Mouse (Mus musculus): Measurements from ENCODE around the gene Egln2.

The Egln2 gene

DNA sequence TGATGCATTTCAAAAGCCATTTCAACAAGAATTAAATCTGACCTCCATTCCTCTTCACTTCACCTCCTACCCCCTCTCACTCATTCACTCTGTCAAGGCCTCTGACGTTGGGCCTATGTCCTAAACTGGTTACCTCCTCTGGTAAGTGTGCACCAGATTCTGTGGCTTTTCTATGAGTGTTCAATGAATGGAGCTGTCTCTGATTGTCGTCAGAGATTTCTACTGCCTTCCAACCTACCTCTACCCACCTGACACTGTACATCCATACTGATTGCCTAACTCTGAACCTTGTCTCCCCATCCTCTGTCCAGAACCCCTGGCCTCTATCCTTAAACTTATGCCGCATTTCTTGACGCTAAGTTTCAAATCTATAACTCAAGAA lies 11.3 kb upstream of the Egln2 start:
- DNase-seq (ENCODE audit: low spot score in 2 of 2): no peak

- DNase-seq (ENCODE audit: low spot score in 2 of 2): no peak
Measured at GRCm38 (mm10) chr7:27174896-27175295, 8.3 kb upstream of the Egln2 start.

DNA sequence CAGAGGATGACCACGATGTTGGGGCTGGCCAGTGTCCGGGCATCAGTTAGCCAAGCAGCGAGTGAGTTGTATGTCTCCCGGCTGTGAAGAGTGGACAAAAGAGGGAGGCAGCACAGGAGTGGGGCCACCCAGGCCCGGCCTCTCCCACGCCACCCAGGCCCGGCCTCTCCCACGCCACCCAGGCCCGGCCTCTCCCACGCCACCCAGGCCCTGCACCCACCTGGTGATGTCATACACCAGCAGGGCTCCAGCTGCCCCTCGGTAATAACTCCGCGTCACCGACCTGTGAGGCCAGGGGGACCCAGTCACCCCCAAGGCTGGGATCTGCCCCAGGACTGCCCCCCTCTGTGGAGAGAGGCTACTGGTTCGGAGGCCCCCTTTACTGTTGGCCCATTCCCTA lies 7.9 kb upstream of the Egln2 start:
- DNase-seq (ENCODE audit: low spot score in 2 of 2): no peak

DNA sequence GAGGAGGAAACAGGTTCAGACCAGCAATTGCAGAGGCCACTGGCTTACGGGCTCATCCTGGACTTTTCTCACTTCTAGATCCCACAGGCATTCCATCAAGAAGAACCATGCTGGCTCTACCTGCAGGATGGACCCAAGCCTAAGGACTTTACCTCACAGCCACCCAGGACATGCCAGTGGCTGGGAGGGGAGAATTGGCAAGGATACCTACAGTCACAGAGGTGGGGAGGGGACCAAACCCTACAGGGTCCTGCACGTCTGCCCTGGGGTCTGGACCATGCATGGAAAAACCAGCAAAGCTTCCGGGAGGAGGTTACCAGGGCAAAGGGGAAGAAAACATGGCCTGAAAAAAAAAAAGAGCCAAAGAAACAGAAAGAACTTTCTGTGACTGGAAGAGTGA lies 4.4 kb upstream of the Egln2 start:
- peak in 1 of 2 experiments; percentile 28 for DNase-seq (ENCODE audit: low spot score in 2 of 2)

DNA sequence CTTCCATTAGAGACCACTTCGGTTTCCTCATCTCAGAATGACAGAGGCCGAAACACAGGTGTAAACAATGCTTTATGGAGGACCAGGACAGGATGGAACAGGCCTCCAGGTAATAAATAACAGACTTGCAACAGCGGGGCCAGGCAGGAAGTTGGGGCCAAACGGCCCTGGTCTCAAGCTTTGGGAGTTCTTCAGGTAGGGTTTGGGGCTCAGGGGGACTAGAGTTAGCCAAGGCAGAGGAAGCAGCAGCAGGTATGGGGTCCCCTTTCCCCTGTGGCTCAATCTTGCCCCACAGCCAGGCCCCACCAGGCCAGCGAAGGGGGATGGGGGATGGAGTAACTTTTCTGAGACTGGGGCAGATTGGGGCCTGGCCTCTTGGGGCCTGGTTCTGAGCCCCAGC lies 1.8 kb upstream of the Egln2 start:
- peak in 1 of 2 experiments; percentile 33 for DNase-seq (ENCODE audit: low spot score in 2 of 2)

DNA sequence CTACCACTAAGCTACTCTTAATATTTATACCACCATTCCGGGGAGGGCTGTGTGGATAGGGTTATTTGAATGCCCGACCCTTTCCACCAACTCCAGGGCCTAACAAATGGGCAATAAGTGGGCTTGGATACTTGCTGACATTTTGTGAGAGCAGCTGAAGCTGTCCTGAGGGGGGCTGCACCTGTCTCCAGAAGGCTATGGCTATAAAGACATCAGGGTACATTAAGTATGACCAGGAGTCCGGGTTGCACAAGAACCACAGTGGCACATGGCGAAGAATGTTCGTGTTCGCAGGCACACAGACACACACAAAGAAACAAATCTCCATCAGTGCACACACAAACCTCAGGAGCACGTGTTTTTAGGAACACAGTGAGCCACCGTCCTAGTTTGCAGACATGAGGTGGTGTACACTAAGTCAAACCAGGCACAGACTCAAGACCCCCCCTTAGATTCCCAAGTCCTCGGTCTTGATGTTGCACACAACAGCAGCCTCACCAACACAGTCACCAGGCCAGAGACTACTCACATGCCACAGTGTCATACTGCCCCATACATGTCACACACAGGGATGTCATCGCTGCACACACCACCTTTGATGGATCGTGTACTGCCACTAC lies 983 bp upstream of the Egln2 start:
- DNase-seq (ENCODE audit: low spot score in 2 of 2): peak in 1 of 2 experiments; percentile 38

DNA sequence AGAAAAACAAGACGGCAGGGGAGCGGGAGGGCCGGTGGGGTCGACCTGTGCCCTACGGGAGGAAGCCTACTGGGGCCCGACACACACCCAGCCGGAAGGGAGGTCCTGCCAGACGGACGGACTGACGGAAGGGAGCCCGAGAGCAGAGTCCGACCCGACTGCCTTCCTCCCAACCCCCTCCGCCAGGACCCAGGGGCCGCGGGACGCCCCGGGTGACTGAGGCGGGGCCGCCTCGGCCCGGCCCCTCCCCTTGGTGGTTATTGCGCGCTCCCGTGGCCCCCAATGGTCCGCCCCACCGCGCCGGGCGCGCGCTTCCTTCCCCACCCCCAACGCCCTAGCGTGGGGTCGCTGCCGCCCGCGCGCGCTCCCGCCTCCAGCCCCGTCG lies 381 bp downstream of the Egln2 start:
- DNase-seq (ENCODE audit: low spot score in 2 of 2): peak; percentile 86 to 88

- DNase-seq (ENCODE audit: low spot score in 2 of 2): peak in 1 of 2 experiments; percentile 33
Measured at GRCm38 (mm10) chr7:27165696-27166095, 906 bp downstream of the Egln2 start.

- DNase-seq (ENCODE audit: low spot score in 2 of 2): peak; percentile 51 to 57
Measured at GRCm38 (mm10) chr7:27165007-27165655, 1.5 kb downstream of the Egln2 start.

- DNase-seq (ENCODE audit: low spot score in 2 of 2): peak in 1 of 2 experiments; percentile 66
Measured at GRCm38 (mm10) chr7:27164112-27164947, 2.3 kb downstream of the Egln2 start.

DNA sequence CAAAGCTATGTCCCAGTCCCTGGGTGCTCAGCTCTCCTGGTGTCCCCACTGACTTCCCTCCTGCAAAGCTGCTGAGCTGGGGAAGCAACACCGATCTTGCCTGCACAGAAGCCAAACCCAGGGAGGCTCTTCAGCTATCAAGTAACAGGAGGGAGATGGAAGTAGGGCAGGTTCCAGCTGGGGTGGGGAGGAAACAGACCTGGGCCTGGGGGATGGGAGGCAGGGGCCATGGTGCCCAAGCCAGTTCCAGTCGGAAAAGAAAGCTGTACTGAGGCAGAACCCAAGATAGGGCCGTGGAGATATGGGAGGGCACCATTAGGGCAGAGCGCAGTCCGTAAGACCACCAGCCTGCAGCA lies 3.2 kb downstream of the Egln2 start:
- peak in 1 of 2 experiments; percentile 35 for DNase-seq (ENCODE audit: low spot score in 2 of 2)

GRCm38 (mm10) chr7:27162780-27163449 lies 3.7 kb downstream of the Egln2 start:
- DNase-seq (ENCODE audit: low spot score in 2 of 2): no peak

- peak in 1 of 2 experiments; percentile 28 for DNase-seq (ENCODE audit: low spot score in 2 of 2)
Measured at GRCm38 (mm10) chr7:27161744-27162143, 4.9 kb downstream of the Egln2 start.

- DNase-seq (ENCODE audit: low spot score in 2 of 2): peak in 1 of 2 experiments; percentile 27
Measured at GRCm38 (mm10) chr7:27160921-27161320, 5.7 kb downstream of the Egln2 start.

- DNase-seq (ENCODE audit: low spot score in 2 of 2): peak; percentile 91 to 94
Measured at GRCm38 (mm10) chr7:27159882-27160281, 6.7 kb downstream of the Egln2 start.

GRCm38 (mm10) chr7:27159256-27159655 lies 7.3 kb downstream of the Egln2 start:
- DNase-seq (ENCODE audit: low spot score in 2 of 2): peak in 1 of 2 experiments; percentile 36

- DNase-seq (ENCODE audit: low spot score in 2 of 2): peak in 1 of 2 experiments; percentile 30
Measured at GRCm38 (mm10) chr7:27158171-27158570, 8.4 kb downstream of the Egln2 start.

GRCm38 (mm10) chr7:27156005-27156404 lies 10.6 kb downstream of the Egln2 start:
- peak in 1 of 2 experiments; percentile 51 for DNase-seq (ENCODE audit: low spot score in 2 of 2)

DNA sequence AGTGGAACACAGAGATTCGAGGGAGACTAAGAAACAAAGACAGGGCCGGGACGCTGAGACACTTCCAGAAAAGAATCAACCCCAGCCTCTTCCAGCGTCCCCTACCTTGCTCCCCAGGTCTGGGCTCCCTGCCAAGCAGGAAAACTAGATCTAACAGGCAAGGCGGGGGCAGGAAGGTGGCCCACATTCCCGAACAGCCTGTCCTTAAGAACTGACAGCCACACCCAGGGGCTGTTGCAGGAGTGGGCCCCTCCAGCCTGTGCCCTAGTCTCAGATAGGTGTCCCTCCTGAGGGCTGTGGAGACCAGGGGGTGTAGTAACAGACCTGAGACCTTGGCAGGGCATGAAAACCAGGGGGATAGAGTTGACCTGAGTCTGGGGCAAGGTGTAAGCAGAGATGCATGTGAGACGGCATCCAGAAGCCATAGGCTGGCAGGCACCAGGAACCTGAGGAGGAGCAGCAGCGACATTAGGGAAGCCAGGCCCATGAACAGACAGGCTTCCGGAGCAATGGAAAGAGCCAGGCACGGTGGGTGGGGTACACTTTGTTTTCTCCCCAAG lies 13.3 kb downstream of the Egln2 start, which contains the start of gene Cyp2t4:
Gene Cyp2t4, plus strand, starts transcription at position 510 of the 560 bp plus-strand sequence.
- DNase-seq (ENCODE audit: low spot score in 2 of 2): peak in 1 of 2 experiments; percentile 41

- no peak for DNase-seq (ENCODE audit: low spot score in 2 of 2)
Measured at GRCm38 (mm10) chr7:27136410-27136996, 30.1 kb downstream of the Egln2 start.

- DNase-seq (ENCODE audit: low spot score in 2 of 2): no peak
Measured at GRCm38 (mm10) chr7:27133757-27134156, 32.8 kb downstream of the Egln2 start.
